Mouse (Mus musculus) midbrain, embryonic 11.5 days (tissue): ENCODE results near the gene Pmm1. TPM values are rescaled to one million over a fixed set of nuclear protein-coding genes. Genes with fewer than 3 reads are reported as not detected.

ENCODE experiments used
- ATAC-seq: fragments of 200-750 bp; cut with Nextera tagmentation; 2 replicates; pipeline ENCODE4 v1.8.0; 2017; ENCODE audit warnings: moderate TSS enrichment, moderate library complexity; ENCODE audit not compliant: low FRiP score
- DNase-seq: peaks from one replicate; pipeline ENCODE4 v3.0.0; 2015; ENCODE audit warnings: low spot score; ENCODE audit errors: missing footprints
- H3K27ac ChIP-seq: fragments of 300-500 bp; sonication (generic); 2 replicates; pipeline ENCODE4 v1.5.1; 2014; ENCODE audit warnings: low read depth, low read length
- H3K27me3 ChIP-seq: fragments of 300-500 bp; sonication (generic); 2 replicates; pipeline ENCODE4 v1.6.1; 2014; ENCODE audit warnings: mild to moderate bottlenecking, low read length, moderate library complexity, mixed read lengths; ENCODE audit not compliant: control insufficient read depth, insufficient read depth
- H3K36me3 ChIP-seq: fragments of 300-500 bp; sonication (generic); 2 replicates; pipeline ENCODE4 v1.6.1; 2014; ENCODE audit warnings: mild to moderate bottlenecking, low read length, moderate library complexity, mixed read lengths; ENCODE audit not compliant: control insufficient read depth, insufficient read depth
- H3K4me1 ChIP-seq: fragments of 300-500 bp; sonication (generic); 2 replicates; pipeline ENCODE4 v1.6.1; 2014; ENCODE audit warnings: low read length; ENCODE audit not compliant: control insufficient read depth, insufficient read depth
- H3K4me2 ChIP-seq: fragments of 300-500 bp; sonication (generic); 2 replicates; pipeline ENCODE4 v1.6.1; 2014; ENCODE audit warnings: mild to moderate bottlenecking, moderate library complexity
- H3K4me3 ChIP-seq: fragments of 300-500 bp; sonication (generic); 2 replicates; pipeline ENCODE4 v1.5.1; 2014; ENCODE audit warnings: low read depth, low read length
- H3K9ac ChIP-seq: fragments of 300-500 bp; sonication (generic); 2 replicates; pipeline ENCODE4 v1.6.1; 2014; ENCODE audit warnings: low read length
- H3K9me3 ChIP-seq: fragments of 300-500 bp; sonication (generic); 2 replicates; pipeline ENCODE4 v1.6.1; 2016; ENCODE audit warnings: low read length; ENCODE audit not compliant: control insufficient read depth
- WGBS: fragments of 180-500 bp; shearing (Covaris S2); extraction: QIAGEN DNeasy Blood & Tissue Kit; methylation state at CpG from one replicate; pipeline ENCODE4 v1.1.7; 2014; 5-methylcytosine and 5-hydroxymethylcytosine counted together
- polyA plus RNA-seq: library from polyadenylated mRNA; unstranded; fragments of >200 nt; fragmentation: Nextera tagmentation; extraction: Ambion mirVana; gene quantifications from 2 replicates; pipeline ENCODE4 v1.2.1, GENCODE M21; 2014

Pmm1 gene
- polyA plus RNA-seq, 1 experiment from 2014 or later: 29.8 TPM

- WGBS: 29% methylated on average over 9 of the region's 9 CpGs
- no peak overlapping the region for H3K4me3 ChIP-seq
- no peak overlapping the region; the same call in 1 of the 2 replicates for H3K9ac ChIP-seq
- ATAC-seq (peak; percentile 73), DNase-seq (no peak)
- H3K9me3 ChIP-seq: no peaks in the 10 kb centered on the region
- H3K4me2 ChIP-seq: peak overlapping the region; percentile 97; the same call in 1 of the 2 replicates
- peaks cover 11% of the 10 kb centered on the region for H3K4me1 ChIP-seq
- H3K36me3 ChIP-seq: no peaks in the 10 kb centered on the region
- peak overlapping the region; percentile 41 for H3K27ac ChIP-seq
- H3K27me3 ChIP-seq: no peaks in the 10 kb centered on the region
Observed at GRCm38 (mm10) chr15:81926446-81926822, 34.3 kb downstream of the Pmm1 start.

GRCm38 (mm10) chr15:81925760-81926445 lies 34.8 kb downstream of the Pmm1 start, which contains the start of gene Polr3h:
TSS of gene Polr3h (minus strand) at chr15:81926240.
- H3K4me1 ChIP-seq: peaks cover 11% of the 10 kb centered on the region
- H3K4me2 ChIP-seq: peak within 1 kb of the TSS; percentile 97
- no peaks in the 10 kb centered on the region for H3K27me3 ChIP-seq
- ATAC-seq: peak; percentile 97
- peak; percentile 100 for DNase-seq
- H3K27ac ChIP-seq: peak within 1 kb of the TSS; percentile 41
- H3K4me3 ChIP-seq: peak within 1 kb of the TSS; percentile 64
- WGBS: under 1% methylated on average over 54 of the region's 54 CpGs
- no peaks in the 10 kb centered on the region for H3K9me3 ChIP-seq
- H3K9ac ChIP-seq: peak within 1 kb of the TSS; percentile 78
- H3K36me3 ChIP-seq: no peaks in the 10 kb centered on the region

GRCm38 (mm10) chr15:81924933-81925332 lies 35.8 kb downstream of the Pmm1 start:
- Histone ChIP-seq H3K27me3 (no peaks in the 10 kb centered on the region), H3K9ac (peak overlapping the region; percentile 78; the same call in 1 of the 2 replicates), H3K36me3 (no peaks in the 10 kb centered on the region), H3K4me3 (peak overlapping the region; percentile 64; the same call in 1 of the 2 replicates), H3K27ac (no peak overlapping the region), H3K9me3 (no peaks in the 10 kb centered on the region), H3K4me1 (peaks cover 11% of the 10 kb centered on the region), H3K4me2 (peak overlapping the region; percentile 97)
- DNase-seq (no peak), ATAC-seq (no peak)
- 87% methylated on average over 11 of the region's 11 CpGs for WGBS

GRCm38 (mm10) chr15:81921255-81921654 lies 39.5 kb downstream of the Pmm1 start:
- Histone ChIP-seq H3K9me3 (no peaks in the 10 kb centered on the region), H3K4me3 (no peak overlapping the region), H3K27ac (no peak overlapping the region), H3K9ac (no peak overlapping the region), H3K36me3 (no peaks in the 10 kb centered on the region; the same call in 1 of the 2 replicates), H3K4me1 (peaks cover 11% of the 10 kb centered on the region), H3K27me3 (no peaks in the 10 kb centered on the region), H3K4me2 (no peak overlapping the region)
- DNase-seq (no peak), ATAC-seq (no peak)
- WGBS: 76% methylated on average over 5 of the region's 5 CpGs

- Histone ChIP-seq H3K4me1 (peaks cover 11% of the 10 kb centered on the region), H3K4me3 (no peak overlapping the region), H3K36me3 (no peaks in the 10 kb centered on the region; the same call in none of the 2 replicates)
Observed at GRCm38 (mm10) chr15:81920546-81921217, 40.0 kb downstream of the Pmm1 start.

GRCm38 (mm10) chr15:81919062-81919461 lies 41.7 kb downstream of the Pmm1 start:
- DNase-seq (no peak), ATAC-seq (no peak)
- Histone ChIP-seq H3K27ac (no peak overlapping the region), H3K27me3 (no peaks in the 10 kb centered on the region), H3K4me1 (no peaks in the 10 kb centered on the region; the same call in 1 of the 2 replicates), H3K9ac (no peak overlapping the region), H3K36me3 (peaks cover 5% of the 10 kb centered on the region), H3K9me3 (no peaks in the 10 kb centered on the region), H3K4me2 (no peak overlapping the region), H3K4me3 (no peak overlapping the region)
- 86% methylated on average over 5 of the region's 5 CpGs for WGBS

More at GRCm38 (mm10) chr15:81920546-81921217, 40.0 kb downstream of the Pmm1 start:
- 89% methylated on average over 10 of the region's 10 CpGs for WGBS
- no peak for ATAC-seq
- Histone ChIP-seq H3K9ac (no peak overlapping the region), H3K9me3 (no peaks in the 10 kb centered on the region), H3K27ac (no peak overlapping the region), H3K4me2 (no peak overlapping the region), H3K27me3 (no peaks in the 10 kb centered on the region)
- DNase-seq: no peak

- ATAC-seq: peak; percentile 62; the same call in 1 of the 2 replicates
- Histone ChIP-seq H3K9me3 (no peaks in the 10 kb centered on the region), H3K9ac (no peak overlapping the region), H3K4me2 (no peak overlapping the region), H3K4me1 (no peaks in the 10 kb centered on the region), H3K27me3 (no peaks in the 10 kb centered on the region), H3K27ac (no peak overlapping the region), H3K36me3 (peaks cover 10% of the 10 kb centered on the region), H3K4me3 (no peak overlapping the region)
- peak; percentile 90 for DNase-seq
- 59% methylated on average over 6 of the region's 6 CpGs for WGBS
Observed at GRCm38 (mm10) chr15:81917621-81918463, 42.9 kb downstream of the Pmm1 start.

GRCm38 (mm10) chr15:81917201-81917600 lies 43.5 kb downstream of the Pmm1 start:
- ATAC-seq: no peak
- Histone ChIP-seq H3K27ac (no peak overlapping the region), H3K27me3 (no peaks in the 10 kb centered on the region), H3K36me3 (peaks cover 13% of the 10 kb centered on the region), H3K9ac (no peak overlapping the region), H3K4me3 (no peak overlapping the region), H3K4me2 (no peak overlapping the region), H3K4me1 (no peaks in the 10 kb centered on the region), H3K9me3 (no peaks in the 10 kb centered on the region)
- 93% methylated on average over 12 of the region's 12 CpGs for whole genome bisulfite sequencing
- DNase-seq: no peak
